Mouse (Mus musculus) gastrocnemius, postnatal 14 days (tissue): ENCODE results near the gene Ttll8. TPM values are rescaled to one million over a fixed set of nuclear protein-coding genes. Genes with fewer than 3 reads are reported as not detected.

ENCODE experiments used
- DNase-seq: peaks from one replicate; pipeline ENCODE4 v3.0.0; 2021; ENCODE audit warnings: mixed read lengths
- intact Hi-C: fragments of 180-260 bp; cut with DNase I; formaldehyde crosslinking; loops from one replicate; pipeline ENCODE4 v1.15.1; 2025; ENCODE audit warnings: low total_unique reads
- long read RNA-seq, 2 experiments: library from polyadenylated mRNA; stranded (forward); transcript quantifications; one replicate each; pipeline ENCODE4 v2.0.0; 2021
- total RNA-seq, 2 experiments: library from RNA; stranded (reverse); gene quantifications; 2 replicates each; pipeline ENCODE4 v1.2.3; 2021

Ttll8 gene
- total RNA-seq = not detected
- long read RNA-seq, experiment 1 = 0 reads
- long read RNA-seq, experiment 2 = 0 reads

GRCm38 (mm10) chr15:88954368-88955072 is at the start of gene Ttll8:
Gene Ttll8, minus strand, starts transcription at chr15:88954418.
- DNase-seq = no peak

GRCm38 (mm10) chr15:89001245-89001644 is 47.0 kb upstream of the Ttll8 start:
- intact Hi-C loops = no loop called here
- DNase-seq = no peak

More at GRCm38 (mm10) chr15:88954368-88955072, at the start of gene Ttll8:
- intact Hi-C loops = no loop called here

DNA sequence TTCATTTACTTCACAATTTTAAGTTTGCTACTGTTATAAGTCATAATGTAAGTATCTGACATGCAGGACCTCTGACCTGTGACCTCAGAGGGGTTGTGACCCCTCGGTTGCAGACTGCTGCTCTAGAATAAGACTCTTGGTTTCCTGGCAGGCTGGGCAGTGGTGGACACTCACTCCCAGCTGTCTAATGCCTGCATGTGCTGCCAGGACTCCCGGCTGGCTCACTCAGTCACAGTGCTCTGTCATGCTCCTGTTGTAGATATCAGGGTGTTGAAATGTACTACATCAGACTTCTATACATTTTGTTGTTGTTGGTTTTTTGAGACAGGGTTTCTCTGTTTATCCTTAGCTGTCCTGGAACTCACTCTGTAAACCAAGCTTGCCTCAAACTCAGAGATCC is 46.1 kb upstream of the Ttll8 start:
- intact Hi-C loops = no loop called here
- DNase-seq = no peak

DNA sequence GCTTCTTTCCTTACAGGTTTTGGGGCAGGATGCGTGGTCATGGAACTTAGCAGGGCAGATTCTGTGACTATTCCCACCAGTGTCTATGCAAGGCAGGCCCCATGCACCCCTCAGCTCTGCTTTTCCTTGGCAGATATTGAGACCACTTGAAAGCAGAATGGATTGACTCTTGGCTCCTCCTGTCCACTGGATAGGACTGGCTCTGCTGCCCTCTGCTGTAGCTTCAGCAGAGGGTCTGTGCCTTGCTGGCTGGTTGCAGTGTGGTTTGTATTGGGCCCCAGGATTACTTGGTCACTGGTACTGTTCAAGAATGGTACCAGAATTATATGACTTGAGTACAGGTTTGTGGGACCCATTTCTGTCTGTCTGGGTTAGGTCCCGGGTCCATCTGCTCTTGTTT is 44.9 kb upstream of the Ttll8 start:
- intact Hi-C loops = no loop called here
- no peak for DNase-seq

- intact Hi-C loops = no loop called here
Measured at GRCm38 (mm10) chr15:88998636-88999035, 44.4 kb upstream of the Ttll8 start.

GRCm38 (mm10) chr15:88989236-88989635 is 35.0 kb upstream of the Ttll8 start:
- intact Hi-C loops = no loop called here
- DNase-seq = no peak

More at GRCm38 (mm10) chr15:88998636-88999035, 44.4 kb upstream of the Ttll8 start:
- DNase-seq = no peak

- intact Hi-C loops = no loop called here
- no peak for DNase-seq
Measured at GRCm38 (mm10) chr15:88982534-88983079, 28.4 kb upstream of the Ttll8 start, which contains the start of gene Mov10l1. Gene Mov10l1, plus strand, starts transcription at chr15:88982909.

DNA sequence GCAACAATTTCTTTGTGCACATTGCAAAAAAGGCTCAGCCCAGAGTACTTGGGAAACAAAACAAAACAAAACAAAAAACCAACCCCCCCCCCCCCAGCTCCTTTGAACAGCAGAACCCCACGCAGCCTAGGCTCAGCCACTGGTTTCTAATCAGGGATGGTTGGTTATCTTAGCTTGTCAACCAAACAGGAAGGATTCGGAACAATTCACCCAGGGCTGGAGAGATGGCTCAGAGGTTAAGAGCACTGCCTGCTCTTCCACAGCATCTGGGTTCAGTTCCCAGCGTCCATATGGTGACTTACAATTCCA is 24.9 kb upstream of the Ttll8 start:
- intact Hi-C loops = no loop called here
- no peak for DNase-seq

- no peak for DNase-seq
- intact Hi-C loops = no loop called here
Measured at GRCm38 (mm10) chr15:88978281-88979137, 24.3 kb upstream of the Ttll8 start, which contains the start of gene Mlc1. Gene Mlc1, minus strand, starts transcription at chr15:88979007.

DNA sequence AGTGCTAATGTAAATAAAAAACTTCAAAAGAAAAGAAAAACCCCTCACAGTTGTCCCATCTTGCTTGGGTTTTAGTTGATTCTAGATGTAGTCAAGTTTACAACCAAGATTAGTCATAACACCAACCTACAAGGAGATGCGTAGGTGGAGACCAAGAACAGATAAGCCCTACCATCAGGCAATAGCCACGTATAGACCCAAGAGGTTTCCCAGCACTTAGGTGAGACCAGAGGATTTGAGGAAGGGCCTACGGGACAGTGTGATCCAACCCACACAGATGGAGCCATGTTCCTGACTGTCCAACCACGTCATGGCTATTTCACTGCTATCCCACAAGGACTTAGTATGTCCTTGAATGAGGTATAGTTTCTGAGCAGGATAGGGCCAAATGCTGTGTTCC is 18.1 kb upstream of the Ttll8 start:
- no peak for DNase-seq
- intact Hi-C loops = no loop called here

DNA sequence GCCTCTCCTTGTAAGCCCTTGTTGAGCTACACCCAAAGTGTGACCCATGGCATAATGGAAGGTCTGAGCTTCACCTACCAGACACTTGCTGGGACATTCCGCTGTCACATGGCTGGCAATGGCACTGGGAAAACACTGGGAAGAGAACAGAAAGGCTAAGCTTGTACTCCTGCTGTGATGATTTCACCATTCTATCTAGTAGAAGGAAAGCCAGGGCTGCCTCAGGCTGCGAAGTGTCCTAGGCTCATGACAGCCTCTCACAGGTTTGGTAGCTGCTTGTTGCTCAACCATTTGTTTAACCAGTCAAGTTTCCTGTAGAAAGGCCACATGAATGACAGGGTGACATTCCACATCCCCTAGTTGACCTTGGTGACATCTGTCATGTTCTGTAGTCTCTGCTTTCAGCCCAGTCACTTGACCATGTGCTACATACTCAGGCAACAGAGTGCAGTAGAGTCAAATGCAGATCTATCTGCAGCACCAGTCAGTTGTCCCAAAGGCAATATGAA is 9.9 kb upstream of the Ttll8 start:
- intact Hi-C loops = no loop called here
- no peak for DNase-seq

- intact Hi-C loops = no loop called here
- DNase-seq = no peak
Measured at GRCm38 (mm10) chr15:88957522-88957921, 3.3 kb upstream of the Ttll8 start.

GRCm38 (mm10) chr15:88955342-88955741 is 1.1 kb upstream of the Ttll8 start:
- intact Hi-C loops = no loop called here
- no peak for DNase-seq

- DNase-seq = no peak
- intact Hi-C loops = no loop called here
Measured at GRCm38 (mm10) chr15:88951246-88951645, 3.0 kb downstream of the Ttll8 start.

DNA sequence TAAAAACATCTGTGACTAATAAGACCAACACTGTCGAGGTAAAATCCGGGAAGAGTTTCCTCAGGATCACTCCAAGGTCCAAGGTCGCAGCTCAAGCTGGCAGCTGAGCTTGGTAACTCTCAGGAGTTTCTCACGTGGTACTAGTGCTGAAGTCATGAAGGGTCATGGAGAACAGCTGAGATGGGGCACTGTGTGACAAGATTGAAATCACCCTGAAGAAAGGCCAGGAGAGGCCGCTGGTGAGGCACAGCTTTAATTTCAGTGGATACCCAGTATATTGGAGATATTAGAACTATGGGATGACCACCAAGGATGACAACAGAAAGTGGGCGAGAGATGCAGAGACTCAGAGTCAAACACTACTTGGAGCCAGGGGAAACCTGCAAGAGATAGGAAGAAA is 7.4 kb downstream of the Ttll8 start:
- DNase-seq = no peak
- intact Hi-C loops = no loop called here

- DNase-seq = no peak
- intact Hi-C loops = no loop called here
Measured at GRCm38 (mm10) chr15:88943896-88944551, 10.2 kb downstream of the Ttll8 start.

- intact Hi-C loops = no loop called here
- no peak for DNase-seq
Measured at GRCm38 (mm10) chr15:88942783-88943182, 11.4 kb downstream of the Ttll8 start.

DNA sequence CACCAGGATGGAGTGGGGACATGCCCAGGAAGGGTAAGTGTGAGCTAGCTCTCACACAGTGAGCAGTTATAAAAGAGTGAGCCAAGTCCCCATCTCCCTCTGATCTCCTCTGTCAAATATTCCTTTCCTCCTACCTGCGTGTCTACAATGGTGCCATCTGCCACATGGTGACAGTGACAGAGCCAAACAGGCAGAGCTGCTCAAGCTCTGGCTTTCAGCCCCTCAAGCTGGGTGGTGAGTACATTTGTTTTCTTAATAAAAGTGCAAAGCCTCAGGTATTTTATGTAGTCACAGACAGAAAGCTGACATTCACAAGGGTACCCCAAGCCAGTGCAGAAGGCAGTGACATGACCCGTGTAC is 16.9 kb downstream of the Ttll8 start:
- DNase-seq = no peak
- intact Hi-C loops = no loop called here

- DNase-seq = no peak
- intact Hi-C loops = no loop called here
Measured at GRCm38 (mm10) chr15:88936619-88937290, 17.5 kb downstream of the Ttll8 start.
